Mouse (Mus musculus) forelimb bud, embryonic 11.5 days (tissue): ENCODE data around the gene 2810004N23Rik.

ENCODE experiments used
- DNase-seq: peaks from one replicate; pipeline ENCODE4 v3.0.0-alpha.2; 2012; ENCODE audit warnings: low read depth, low spot score

Gene 2810004N23Rik

GRCm38 (mm10) chr8:124862321-124863162, at the start of gene 2810004N23Rik, which contains the start of gene Gnpat:
Gene 2810004N23Rik (minus strand): TSS chr8:124863120.
Gene Gnpat (plus strand): TSS chr8:124863033.
- peak; percentile 91 for DNase-seq

GRCm38 (mm10) chr8:124911938-124912872, 49.3 kb upstream of the 2810004N23Rik start:
- DNase-seq = no peak

- no peak for DNase-seq
These were observed 47.4 kb upstream of the 2810004N23Rik start for GRCm38 (mm10) chr8:124910349-124910748.

- DNase-seq = no peak
These were observed 47.0 kb upstream of the 2810004N23Rik start for GRCm38 (mm10) chr8:124909936-124910335.

- DNase-seq = no peak
These were observed 42.6 kb upstream of the 2810004N23Rik start for GRCm38 (mm10) chr8:124905482-124905881.

- no peak for DNase-seq
These were observed 40.3 kb upstream of the 2810004N23Rik start for GRCm38 (mm10) chr8:124903198-124903597.

GRCm38 (mm10) chr8:124898251-124898905, 35.5 kb upstream of the 2810004N23Rik start:
- DNase-seq = no peak

GRCm38 (mm10) chr8:124897386-124898250, 34.7 kb upstream of the 2810004N23Rik start, which contains the start of the genes Exoc8 and Sprtn:
Gene Exoc8 (minus strand): TSS chr8:124897705.
Gene Sprtn (plus strand): TSS chr8:124897886.
- peak; percentile 96 for DNase-seq

GRCm38 (mm10) chr8:124896632-124897385, 33.9 kb upstream of the 2810004N23Rik start:
- DNase-seq = peak; percentile 54

GRCm38 (mm10) chr8:124896010-124896631, 33.2 kb upstream of the 2810004N23Rik start:
- DNase-seq = no peak

- DNase-seq = peak; percentile 38
These were observed 29.7 kb upstream of the 2810004N23Rik start for GRCm38 (mm10) chr8:124892596-124892995.

GRCm38 (mm10) chr8:124888385-124888784, 25.5 kb upstream of the 2810004N23Rik start:
- DNase-seq = no peak

- DNase-seq = no peak
These were observed 16.1 kb upstream of the 2810004N23Rik start for GRCm38 (mm10) chr8:124878946-124879526.

- DNase-seq = no peak
These were observed 15.2 kb upstream of the 2810004N23Rik start for GRCm38 (mm10) chr8:124878141-124878540.

- DNase-seq = no peak
These were observed 9.8 kb upstream of the 2810004N23Rik start for GRCm38 (mm10) chr8:124872690-124873089.

- DNase-seq = no peak
These were observed 9.2 kb upstream of the 2810004N23Rik start for GRCm38 (mm10) chr8:124872081-124872480.

- no peak for DNase-seq
These were observed 8.6 kb upstream of the 2810004N23Rik start for GRCm38 (mm10) chr8:124871474-124871873.

GRCm38 (mm10) chr8:124869708-124870107, 6.8 kb upstream of the 2810004N23Rik start:
- no peak for DNase-seq

GRCm38 (mm10) chr8:124867126-124867525, 4.2 kb upstream of the 2810004N23Rik start:
- no peak for DNase-seq
